ENCODE assay signal across 8 mouse cellular contexts in the genomic region with DNA sequence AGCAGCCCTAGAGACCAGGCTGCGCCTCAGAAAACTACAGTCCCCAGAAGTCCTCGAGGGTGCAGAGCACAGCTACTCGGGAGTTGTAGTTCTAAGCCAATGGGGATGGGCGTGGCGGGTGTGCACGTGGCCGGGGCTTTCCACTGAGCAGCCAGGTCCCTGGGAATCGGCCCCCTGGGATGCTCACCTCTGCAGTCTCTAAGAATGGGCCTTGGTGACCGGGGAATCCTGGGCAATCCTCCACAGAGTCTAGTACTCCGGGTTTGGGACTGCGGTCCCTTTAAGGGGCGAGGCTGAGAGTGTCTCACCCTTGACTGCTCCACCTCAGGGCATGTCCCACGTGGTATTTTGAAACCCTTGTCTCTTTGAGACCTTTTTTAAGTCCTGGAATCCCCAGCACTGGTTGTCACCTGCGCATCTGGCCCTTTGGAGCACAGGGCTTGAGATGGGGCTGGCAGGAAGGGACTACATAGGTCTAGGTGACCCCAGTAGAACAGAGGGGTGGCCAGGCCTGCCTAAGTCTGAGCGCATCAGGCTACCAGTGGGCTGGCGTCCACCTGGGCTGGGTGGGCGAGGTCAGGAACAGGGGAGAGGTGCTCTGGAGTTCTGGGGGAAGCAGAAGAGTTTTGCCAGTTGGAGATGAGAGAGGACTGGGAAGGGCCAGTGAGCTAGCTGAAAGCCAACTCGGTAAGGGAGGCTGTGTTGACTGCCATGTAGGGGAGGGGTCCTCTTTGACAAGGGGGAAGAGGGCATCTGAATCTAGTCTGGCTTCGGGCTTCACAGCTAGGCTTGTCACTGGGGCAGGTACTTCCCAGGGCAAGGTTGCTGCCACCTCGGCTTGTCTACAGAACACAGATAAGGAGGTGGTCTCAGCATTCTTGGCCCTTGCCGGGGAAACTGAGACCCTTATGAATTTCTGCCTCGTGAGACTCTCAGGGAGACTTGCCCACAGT. TPM values are rescaled to one million over a fixed set of nuclear protein-coding genes. Genes with fewer than 3 reads are reported as not detected.
DNase-seq lines count a peak whose midpoint lies in the region; ATAC-seq and TF ChIP-seq lines count a peak whose summit lies in the region.

No protein-coding gene starts in this region.

- H3K4me3 ChIP-seq in forebrain, embryonic 12.5 days (replicated peaks) = peak overlapping the region; percentile 29
- peak overlapping the region; percentile 36 for H3K4me3 ChIP-seq in heart, postnatal 0 days (ENCODE audit: low read depth, low read length)
- no peak overlapping the region; the same call in 1 of the 2 replicates for H3K4me3 ChIP-seq in liver, embryonic 13.5 days (replicated peaks)
- peak overlapping the region; percentile 41 for H3K4me3 ChIP-seq in stomach, embryonic 16.5 days (replicated peaks; ENCODE audit: low read length)

- peak; percentile 94 for ATAC-seq in forebrain, embryonic 12.5 days (ENCODE audit: low FRiP score)
- peak; percentile 94 for ATAC-seq in heart, postnatal 0 days (ENCODE audit: insufficient read depth, low read depth)
- ATAC-seq in liver, embryonic 13.5 days (ENCODE audit: low read depth) = peak; percentile 79
- ATAC-seq in stomach, embryonic 16.5 days (ENCODE audit: insufficient read depth, low FRiP score) = peak; percentile 93

- no peaks in the 10 kb centered on the region for H3K27me3 ChIP-seq in forebrain, embryonic 12.5 days
- H3K27me3 ChIP-seq in heart, postnatal 0 days (ENCODE audit: control insufficient read depth, insufficient read depth, low read length) = no peaks in the 10 kb centered on the region
- no peaks in the 10 kb centered on the region for H3K27me3 ChIP-seq in liver, embryonic 13.5 days
- H3K27me3 ChIP-seq in stomach, embryonic 16.5 days (ENCODE audit: control insufficient read depth, insufficient read depth, low read length) = no peaks in the 10 kb centered on the region

- no peak for TF ChIP-seq CTCF in heart, postnatal 0 days (IDR thresholded peaks at IDR 0.05; ENCODE audit: low read depth)

- no peaks in the 10 kb centered on the region for H3K9me3 ChIP-seq in forebrain, embryonic 12.5 days
- no peaks in the 10 kb centered on the region for H3K9me3 ChIP-seq in heart, postnatal 0 days (replicated peaks; ENCODE audit: control insufficient read depth, low read length)
- H3K9me3 ChIP-seq in liver, embryonic 13.5 days (replicated peaks) = no peaks in the 10 kb centered on the region
- H3K9me3 ChIP-seq in stomach, embryonic 16.5 days (replicated peaks; ENCODE audit: control insufficient read depth, low read length) = no peaks in the 10 kb centered on the region

- peak overlapping the region; percentile 10; the same call in 1 of the 2 replicates for H3K27ac ChIP-seq in forebrain, embryonic 12.5 days
- no peak overlapping the region for H3K27ac ChIP-seq in heart, postnatal 0 days (ENCODE audit: low read depth)
- H3K27ac ChIP-seq in liver, embryonic 13.5 days = no peak overlapping the region
- no peak overlapping the region for H3K27ac ChIP-seq in stomach, embryonic 16.5 days (ENCODE audit: low read length)

- no peak for TF ChIP-seq EP300 in heart, postnatal 0 days (IDR thresholded peaks at IDR 0.05; ENCODE audit: low read depth)

- H3K9ac ChIP-seq in forebrain, embryonic 12.5 days = no peak overlapping the region
- no peak overlapping the region for H3K9ac ChIP-seq in heart, postnatal 0 days (replicated peaks; ENCODE audit: low read depth, low read length)
- no peak overlapping the region for H3K9ac ChIP-seq in liver, embryonic 13.5 days
- H3K9ac ChIP-seq in stomach, embryonic 16.5 days (ENCODE audit: low read length) = peak overlapping the region; percentile 55

- 25% methylated on average over 22 of the region's 22 CpGs for WGBS in forebrain, embryonic 12.5 days
- 22% methylated on average over 22 of the region's 22 CpGs for WGBS in heart, postnatal 0 days
- WGBS in liver, embryonic 13.5 days (ENCODE audit: insufficient replicate concordance) = 24% methylated on average over 22 of the region's 22 CpGs
- 22% methylated on average over 22 of the region's 22 CpGs for WGBS in stomach, embryonic 16.5 days

- H3K36me3 ChIP-seq in forebrain, embryonic 12.5 days (replicated peaks) = no peaks in the 10 kb centered on the region
- no peaks in the 10 kb centered on the region for H3K36me3 ChIP-seq in heart, postnatal 0 days (replicated peaks; ENCODE audit: control insufficient read depth, insufficient read depth, low read length)
- H3K36me3 ChIP-seq in liver, embryonic 13.5 days = no peaks in the 10 kb centered on the region
- H3K36me3 ChIP-seq in stomach, embryonic 16.5 days (ENCODE audit: control insufficient read depth, insufficient read depth, low read length) = no peaks in the 10 kb centered on the region

- peak overlapping the region; percentile 58 for H3K4me2 ChIP-seq in forebrain, embryonic 12.5 days
- peak overlapping the region; percentile 59 for H3K4me2 ChIP-seq in heart, postnatal 0 days (ENCODE audit: low read depth, low read length)
- H3K4me2 ChIP-seq in liver, embryonic 13.5 days = peak overlapping the region; percentile 51
- peak overlapping the region; percentile 60 for H3K4me2 ChIP-seq in stomach, embryonic 16.5 days (ENCODE audit: low read depth, low read length)

- H3K4me1 ChIP-seq in forebrain, embryonic 12.5 days = peaks cover 9% of the 10 kb centered on the region
- H3K4me1 ChIP-seq in heart, postnatal 0 days (ENCODE audit: control insufficient read depth, insufficient read depth) = 0 out of 2 replicates have a peak, but pooled peaks cover 5% of the 10 kb centered on the region
- H3K4me1 ChIP-seq in liver, embryonic 13.5 days (replicated peaks) = peaks cover 8% of the 10 kb centered on the region
- H3K4me1 ChIP-seq in stomach, embryonic 16.5 days (ENCODE audit: control insufficient read depth, insufficient read depth, low read length) = peaks cover 7% of the 10 kb centered on the region

- peak; percentile 62 for DNase-seq in A20 (ENCODE audit: low read depth, low spot score)
- peak; percentile 87 for DNase-seq in brain, adult 2 months (ENCODE audit: low read depth, low spot score)
- peak; percentile 79 for DNase-seq in heart, postnatal 0 days (ENCODE audit: low spot score)
- DNase-seq in kidney, postnatal 14 days = peak; percentile 80
- DNase-seq in liver, embryonic 13.5 days = peak; percentile 29
- peak; percentile 75 for DNase-seq in naive thymus-derived CD4-positive, alpha-beta T cell, adult 2 months (ENCODE audit: low read depth)

RNA-seq across cellular contexts. Expression of a gene that starts 22.2 kb away (rescaled TPM):
- polyA plus RNA-seq in forebrain, embryonic 12.5 days (2016; fragmentation: Nextera tagmentation; extraction: Ambion mirVana) = 2.3 and 2.7 TPM in 2 replicates
- total RNA-seq in heart, postnatal 0 days (2014; rRNA removed; ENCODE audit: low replicate concordance) = 12.4 and 12.5 TPM in 2 replicates
- polyA plus RNA-seq in heart, postnatal 0 days (2015; fragmentation: Nextera tagmentation; extraction: Ambion mirVana) = 0.94 and 1.2 TPM in 2 replicates
- 0.12 and 0.13 TPM in 2 replicates for polyA plus RNA-seq in liver, embryonic 13.5 days (2015; fragmentation: Nextera tagmentation; extraction: Ambion mirVana)
- 0.56 and 0.83 TPM in 2 replicates for polyA plus RNA-seq in stomach, embryonic 16.5 days (2015; fragmentation: Nextera tagmentation; extraction: Ambion mirVana)

Comparison
In these comparisons a context has a peak if more than half of its experiments do, and no peak if none do; other contexts are left out.
1. DNase-seq: peak in every context shown above with its lines; median percentile 87 in brain, adult 2 months; 80 in kidney, postnatal 14 days; 79 in heart, postnatal 0 days; 75 in naive thymus-derived CD4-positive, alpha-beta T cell, adult 2 months; 62 in A20; 29 in liver, embryonic 13.5 days.